ENCODE assay signal across 8 mouse cellular contexts in genomic region chr12:99519191-99519614, GRCm38 (mm10). TPM values are rescaled to one million over a fixed set of nuclear protein-coding genes. Genes with fewer than 3 reads are reported as not detected.
A peak's percentile ranks its signal among the peaks of the same experiment; 100 is the strongest.
DNase-seq lines count a peak whose midpoint lies in the region; ATAC-seq lines count a peak whose summit lies in the region.

No protein-coding gene starts in this region.

- no peaks in the 10 kb centered on the region for H3K36me3 ChIP-seq in embryonic facial prominence, embryonic 12.5 days
- H3K36me3 ChIP-seq in embryonic facial prominence, embryonic 10.5 days (replicated peaks) = peaks cover 7% of the 10 kb centered on the region; the same call in 1 of the 2 replicates
- H3K36me3 ChIP-seq in hindbrain, embryonic 12.5 days = no peaks in the 10 kb centered on the region

- DNase-seq in embryonic facial prominence, embryonic 10.5 days (ENCODE audit: low spot score) = no peak
- peak; percentile 11 for DNase-seq in right cerebral cortex, postnatal 25 days
- no peak for DNase-seq in right cerebral cortex, postnatal 36 days (ENCODE audit: low spot score in 2 of 2)
- no peak for DNase-seq in thymus, postnatal 36 days
- DNase-seq in yolk sac, embryonic 10.5 days (ENCODE audit: low spot score) = no peak
- no peak for DNase-seq in gastrocnemius, adult 18-20 months (ENCODE audit: low spot score)

- peaks cover 13% of the 10 kb centered on the region; the same call in 1 of the 2 replicates for H3K4me1 ChIP-seq in embryonic facial prominence, embryonic 12.5 days
- H3K4me1 ChIP-seq in embryonic facial prominence, embryonic 10.5 days = peaks cover 20% of the 10 kb centered on the region
- H3K4me1 ChIP-seq in hindbrain, embryonic 12.5 days = peaks cover 14% of the 10 kb centered on the region

- no peak overlapping the region for H3K4me3 ChIP-seq in embryonic facial prominence, embryonic 12.5 days
- no peak overlapping the region for H3K4me3 ChIP-seq in embryonic facial prominence, embryonic 10.5 days
- H3K4me3 ChIP-seq in hindbrain, embryonic 12.5 days = no peak overlapping the region

- H3K9me3 ChIP-seq in embryonic facial prominence, embryonic 12.5 days = no peaks in the 10 kb centered on the region
- H3K9me3 ChIP-seq in embryonic facial prominence, embryonic 10.5 days = 0 out of 2 replicates have a peak, but pooled peaks cover 3% of the 10 kb centered on the region
- no peaks in the 10 kb centered on the region for H3K9me3 ChIP-seq in hindbrain, embryonic 12.5 days (replicated peaks)

- ATAC-seq in embryonic facial prominence, embryonic 12.5 days (ENCODE audit: insufficient number of reproducible peaks, insufficient read depth, low FRiP score, low TSS enrichment) = no peak
- ATAC-seq in hindbrain, embryonic 12.5 days (ENCODE audit: low FRiP score) = peak; percentile 71; the same call in 1 of the 2 replicates

- peak overlapping the region; percentile 46; the same call in 1 of the 2 replicates for H3K27ac ChIP-seq in embryonic facial prominence, embryonic 12.5 days
- no peak overlapping the region; the same call in 1 of the 2 replicates for H3K27ac ChIP-seq in embryonic facial prominence, embryonic 10.5 days (replicated peaks)
- H3K27ac ChIP-seq in hindbrain, embryonic 12.5 days = peak overlapping the region; percentile 52

- 53% methylated on average over 9 of the region's 9 CpGs for WGBS in embryonic facial prominence, embryonic 12.5 days
- 67% methylated on average over 9 of the region's 9 CpGs for WGBS in embryonic facial prominence, embryonic 10.5 days
- WGBS in hindbrain, embryonic 12.5 days = 28% methylated on average over 9 of the region's 9 CpGs

- no peak overlapping the region for H3K4me2 ChIP-seq in embryonic facial prominence, embryonic 12.5 days (replicated peaks)
- H3K4me2 ChIP-seq in hindbrain, embryonic 12.5 days (replicated peaks) = no peak overlapping the region

- H3K27me3 ChIP-seq in embryonic facial prominence, embryonic 12.5 days = no peaks in the 10 kb centered on the region
- H3K27me3 ChIP-seq in embryonic facial prominence, embryonic 10.5 days (replicated peaks; ENCODE audit: low read depth, poor library complexity, severe bottlenecking) = no peaks in the 10 kb centered on the region
- no peaks in the 10 kb centered on the region for H3K27me3 ChIP-seq in hindbrain, embryonic 12.5 days

- no peak overlapping the region for H3K9ac ChIP-seq in embryonic facial prominence, embryonic 12.5 days
- no peak overlapping the region for H3K9ac ChIP-seq in hindbrain, embryonic 12.5 days

RNA-seq across cellular contexts. Expression of gene Foxn3, which starts 44.2 kb away (rescaled TPM):
- polyA plus RNA-seq in embryonic facial prominence, embryonic 12.5 days (2016; fragmentation: Nextera tagmentation; extraction: Ambion mirVana) = 101 and 110 TPM in 2 replicates
- 64.7 and 65.3 TPM in 2 replicates for polyA plus RNA-seq in embryonic facial prominence, embryonic 10.5 days (2016; fragmentation: Nextera tagmentation; extraction: Ambion mirVana)
- 90.2 and 93.9 TPM in 2 replicates for polyA plus RNA-seq in hindbrain, embryonic 12.5 days (2016; fragmentation: Nextera tagmentation; extraction: Ambion mirVana)
- total RNA-seq in gastrocnemius, adult 18-20 months (2021) = 100 to 1,000 TPM; 187 to 214 TPM
